Mouse (Mus musculus) ZHBTc4 (cell line): ENCODE data around the gene A330070K13Rik.
A peak's percentile ranks its signal among the peaks of the same experiment; 100 is the strongest.

Experiments
- DNase-seq: peaks from one replicate; pipeline ENCODE4 v3.0.0-alpha.2; 2011; ENCODE audit warnings: low read depth, low spot score

The A330070K13Rik gene

DNA sequence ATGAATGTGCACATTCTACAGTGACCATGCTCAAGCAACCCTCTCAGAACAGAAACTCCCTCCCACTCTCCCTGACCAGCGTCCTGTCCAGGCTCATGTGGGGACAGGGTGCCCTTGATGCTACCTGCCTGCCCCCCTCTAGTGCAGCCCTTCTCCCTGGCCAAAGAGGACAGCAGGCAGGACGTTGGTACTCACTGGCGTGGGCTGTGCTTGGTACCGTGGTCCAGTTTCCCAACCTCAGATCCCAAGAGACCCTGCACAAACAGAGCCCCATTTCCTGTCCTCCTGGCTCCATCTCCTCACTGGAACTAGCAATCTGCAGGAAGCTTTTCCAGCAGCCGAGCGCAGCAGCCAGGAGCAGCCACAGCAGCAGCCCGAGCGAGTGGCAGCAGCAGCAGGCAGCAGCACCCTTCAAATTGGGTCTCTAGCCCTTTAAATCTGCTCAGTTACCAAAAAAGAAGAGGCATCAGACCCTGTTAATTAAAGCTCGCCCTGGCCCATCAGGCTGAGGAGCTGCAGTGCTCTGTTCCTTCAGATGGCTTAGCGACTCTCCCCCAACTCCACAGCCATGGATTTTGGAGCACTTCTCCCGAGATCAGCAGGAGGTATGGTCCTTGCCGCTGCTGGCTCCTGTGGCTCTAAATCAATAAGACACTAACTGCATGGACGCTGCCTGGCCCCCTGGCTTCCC is at the start of gene A330070K13Rik:
TSS of gene A330070K13Rik (minus strand) at position 410 of the 691 bp plus-strand sequence.
- DNase-seq: no peak

DNA sequence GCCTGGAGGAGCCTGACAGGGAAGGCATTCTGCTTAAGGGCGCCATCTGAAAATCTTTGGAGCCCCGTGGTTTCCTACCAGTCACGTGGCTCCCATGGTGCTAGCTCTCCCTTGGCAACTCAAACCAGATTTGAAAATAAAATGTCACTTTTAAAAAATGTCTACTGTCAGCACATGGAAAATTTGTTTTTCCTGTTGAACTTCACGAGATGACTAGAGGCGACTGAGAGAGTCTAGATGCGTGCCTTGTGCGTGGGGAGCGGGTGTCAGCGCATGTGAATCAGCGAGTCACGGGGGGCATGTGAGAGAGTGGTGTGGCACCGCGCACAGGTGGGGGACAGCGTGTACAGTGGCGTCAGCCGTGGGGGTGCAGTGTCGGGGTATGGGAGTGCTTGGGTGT is 27.1 kb upstream of the A330070K13Rik start:
- no peak for DNase-seq

DNA sequence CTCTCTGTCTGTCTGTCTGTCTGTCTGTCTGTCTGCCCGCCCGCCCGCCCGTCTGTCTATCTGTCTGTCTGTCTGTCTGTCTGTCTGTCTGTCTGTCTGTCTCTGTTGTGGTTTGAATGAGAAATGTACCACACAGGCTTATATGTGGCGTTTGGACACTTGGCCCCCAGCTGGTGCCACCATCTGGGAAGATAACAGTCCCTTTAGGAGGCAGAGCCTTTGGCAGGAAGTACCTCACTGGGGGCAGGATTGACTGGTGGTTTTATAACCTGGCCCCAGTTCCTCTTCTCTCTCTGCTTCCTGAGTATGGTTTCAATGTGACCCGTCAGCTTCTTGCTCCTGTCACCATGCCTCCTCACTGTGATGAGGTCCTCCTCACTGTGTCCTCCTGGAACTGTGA is 25.3 kb upstream of the A330070K13Rik start:
- DNase-seq: no peak

DNA sequence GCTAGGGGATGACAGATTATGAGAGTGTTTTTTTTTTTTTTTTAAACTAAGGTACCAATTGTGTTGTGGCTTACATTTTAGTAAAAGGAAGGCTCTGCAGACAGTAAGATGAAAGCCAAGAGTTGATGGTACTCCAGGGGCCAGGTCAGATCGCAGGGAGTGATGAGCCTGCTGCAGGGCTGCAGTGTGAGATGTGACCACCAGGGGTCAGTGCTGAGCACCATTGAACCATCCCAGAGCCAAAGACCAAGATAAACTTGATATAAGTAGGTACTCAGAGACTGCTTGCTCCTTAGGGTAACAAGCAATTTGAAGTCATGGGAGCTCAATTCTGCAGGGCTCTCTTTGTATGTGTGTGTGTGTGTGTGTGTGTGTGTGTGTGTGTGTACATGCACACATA is 20.8 kb upstream of the A330070K13Rik start:
- DNase-seq: peak; percentile 65

DNA sequence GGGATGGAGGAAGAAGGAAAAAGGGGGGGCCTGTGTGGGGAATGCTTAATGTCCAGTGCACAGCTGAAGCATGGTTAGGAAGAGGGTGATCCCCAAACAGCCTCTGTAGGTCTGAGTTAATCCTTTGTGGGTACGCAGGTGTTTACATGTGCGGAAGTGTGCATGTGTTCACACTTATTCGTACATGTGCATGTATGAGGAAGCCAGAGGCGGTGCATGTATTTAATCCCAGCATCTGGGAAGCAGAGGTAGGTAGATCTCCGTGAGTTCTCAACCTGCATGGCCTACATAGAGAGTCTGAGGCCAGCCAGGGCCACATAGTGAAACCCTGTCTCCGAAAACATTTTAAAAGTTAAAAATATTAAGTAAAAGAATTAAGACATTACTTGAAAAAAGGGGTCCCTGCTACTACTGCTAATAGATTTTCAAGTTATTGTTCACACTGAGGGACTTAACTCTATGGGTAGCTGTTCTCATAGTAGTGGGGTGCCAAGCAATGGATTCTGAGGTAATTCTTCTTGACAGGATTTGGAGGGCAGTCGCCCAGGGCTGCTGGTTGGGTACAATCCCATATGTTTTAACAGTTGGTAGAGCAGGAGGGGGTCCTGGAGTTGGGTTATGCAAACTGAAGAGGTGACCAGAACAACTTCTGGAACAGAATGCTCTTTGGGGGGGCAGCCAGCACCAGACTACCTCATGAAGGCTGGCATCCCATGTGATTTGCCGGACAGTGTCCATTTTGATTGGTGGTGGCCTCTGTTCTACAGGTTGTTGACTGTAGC is 15.9 kb upstream of the A330070K13Rik start:
- DNase-seq: no peak

DNA sequence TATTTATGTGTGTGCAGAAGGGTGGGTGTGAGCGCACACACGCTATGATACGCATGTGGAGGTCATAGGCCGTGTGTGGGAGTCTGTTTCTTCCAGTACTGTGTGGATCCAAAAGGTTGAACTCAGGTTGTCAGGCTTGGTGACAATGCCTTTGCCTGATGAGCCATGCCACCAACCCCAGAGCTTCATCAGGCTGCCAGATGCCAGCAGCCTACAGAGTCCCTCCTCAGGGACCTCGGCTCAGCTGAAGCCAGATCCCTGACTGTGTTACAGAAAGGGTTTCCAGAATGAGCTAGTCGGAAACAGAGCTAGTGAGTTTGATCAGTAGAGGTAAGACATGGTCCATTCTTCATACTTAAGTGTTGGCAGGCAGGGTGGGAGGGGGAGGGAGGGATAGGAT is 10.7 kb upstream of the A330070K13Rik start:
- no peak for DNase-seq

DNA sequence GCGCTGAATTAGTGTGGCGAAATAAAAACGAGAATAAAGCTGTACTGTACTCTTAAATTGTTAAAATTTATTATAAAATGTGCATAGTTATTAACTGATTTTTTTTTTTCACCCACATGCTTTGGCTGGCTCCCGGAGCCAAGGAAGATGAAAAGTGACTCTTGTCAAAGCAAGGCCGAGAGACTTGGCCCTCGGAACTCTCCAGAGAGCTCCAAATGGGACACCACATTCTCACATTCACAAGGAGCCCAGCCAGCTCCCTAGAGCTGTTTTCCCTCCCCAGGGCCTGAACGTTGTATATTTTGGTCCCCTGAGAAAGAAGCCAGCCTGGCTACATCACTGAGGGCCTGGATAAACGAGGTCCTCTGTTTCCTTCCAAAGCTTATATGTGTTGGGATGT is 10.0 kb upstream of the A330070K13Rik start:
- DNase-seq: no peak

DNA sequence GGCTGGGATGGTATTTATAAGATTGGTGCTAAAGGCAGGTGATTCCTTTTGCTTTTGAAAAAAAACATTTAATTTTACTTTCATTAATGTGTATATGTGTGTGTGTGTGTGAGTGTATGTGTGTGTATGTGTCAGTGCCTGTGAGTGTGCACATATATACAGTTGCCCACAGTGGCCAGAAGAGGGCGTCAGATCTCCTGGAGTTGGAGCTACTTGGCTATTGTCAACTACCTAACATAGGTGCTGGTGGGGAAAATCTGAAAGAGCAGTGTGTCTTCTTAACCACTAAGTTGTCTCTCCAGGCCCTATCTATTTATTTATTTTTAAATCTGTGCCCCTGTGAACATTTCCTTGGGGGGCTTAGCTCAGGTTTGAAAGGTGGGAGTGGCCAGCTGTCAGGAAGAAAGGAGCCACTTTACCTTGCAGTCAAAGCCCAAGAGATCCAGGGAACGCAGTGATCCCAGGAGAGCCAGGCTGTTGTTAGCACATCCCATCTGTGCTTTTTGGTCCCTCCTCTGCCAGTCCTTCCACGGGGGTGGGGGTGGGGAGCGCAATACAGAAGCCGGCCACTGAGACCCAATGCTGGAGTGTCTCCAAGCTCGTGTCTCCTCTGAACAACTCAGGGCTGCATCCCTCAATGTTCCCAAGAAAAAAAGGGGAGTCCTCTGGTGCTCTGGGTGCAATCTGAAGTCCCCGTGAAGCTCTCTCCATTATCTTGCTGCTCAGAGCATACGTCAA is 9.4 kb upstream of the A330070K13Rik start:
- peak; percentile 9 for DNase-seq

DNA sequence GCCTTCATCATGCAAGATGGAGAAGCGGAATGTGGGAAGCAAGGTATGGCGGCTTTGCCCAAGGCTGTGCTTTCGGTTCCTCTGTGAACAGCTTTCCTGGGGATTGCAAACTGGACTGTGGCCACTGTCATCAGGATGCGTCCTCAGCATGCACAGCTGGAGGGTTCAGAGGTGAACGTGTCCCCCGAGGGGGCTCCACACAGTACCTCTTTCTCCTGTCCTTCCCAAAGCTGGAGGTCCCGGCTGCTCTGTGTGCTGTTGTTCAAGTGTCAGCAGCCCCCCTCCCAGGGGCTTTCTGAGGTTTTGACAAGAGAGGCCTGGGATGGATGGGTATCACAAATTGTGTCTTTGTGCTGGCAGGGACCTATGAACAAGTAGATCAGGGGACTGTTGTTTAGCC is 2.0 kb upstream of the A330070K13Rik start:
- DNase-seq: no peak

DNA sequence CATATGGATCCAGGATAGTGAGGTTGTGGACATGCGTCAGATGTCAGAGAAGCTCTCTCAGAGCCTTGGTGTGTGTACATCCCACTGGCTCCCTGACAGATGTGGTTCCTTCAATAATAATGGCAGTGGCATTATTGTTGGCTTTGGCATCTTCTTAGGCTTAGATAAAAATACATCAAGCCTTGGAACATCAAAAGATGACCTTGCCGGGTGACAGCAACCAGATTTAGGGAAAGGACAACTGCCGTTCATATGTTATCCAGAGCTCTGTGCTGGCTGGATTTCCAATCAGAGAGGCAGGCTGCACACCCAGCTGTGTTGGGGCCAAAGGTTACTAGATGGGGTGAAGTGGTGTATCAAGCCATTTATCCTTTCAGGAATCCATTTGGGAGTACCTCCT is 9.0 kb downstream of the A330070K13Rik start:
- DNase-seq: no peak

DNA sequence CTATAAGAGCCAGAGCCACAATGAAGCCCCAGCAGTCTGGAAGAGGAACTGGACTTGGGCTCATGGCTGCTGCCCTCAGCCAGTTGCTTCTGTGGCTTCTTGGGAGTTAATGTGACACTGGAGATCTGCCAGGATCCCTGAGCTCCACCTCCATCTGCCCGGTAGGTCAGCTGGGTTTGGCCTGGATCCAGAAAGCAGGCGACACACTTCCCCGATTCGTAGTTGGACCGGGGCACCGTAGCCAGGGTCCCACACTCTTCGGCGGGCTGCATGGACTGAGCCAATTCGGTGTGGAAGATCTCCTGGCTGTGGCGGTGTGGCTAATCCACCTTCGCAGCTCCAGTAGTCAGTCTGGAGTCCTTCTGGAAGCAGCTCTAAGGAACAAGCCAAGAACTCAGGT is 15.2 kb downstream of the A330070K13Rik start, which contains the start of gene Caln1:
TSS of gene Caln1 (plus strand) at position 219 of the 400 bp plus-strand sequence.
- peak; percentile 25 for DNase-seq

DNA sequence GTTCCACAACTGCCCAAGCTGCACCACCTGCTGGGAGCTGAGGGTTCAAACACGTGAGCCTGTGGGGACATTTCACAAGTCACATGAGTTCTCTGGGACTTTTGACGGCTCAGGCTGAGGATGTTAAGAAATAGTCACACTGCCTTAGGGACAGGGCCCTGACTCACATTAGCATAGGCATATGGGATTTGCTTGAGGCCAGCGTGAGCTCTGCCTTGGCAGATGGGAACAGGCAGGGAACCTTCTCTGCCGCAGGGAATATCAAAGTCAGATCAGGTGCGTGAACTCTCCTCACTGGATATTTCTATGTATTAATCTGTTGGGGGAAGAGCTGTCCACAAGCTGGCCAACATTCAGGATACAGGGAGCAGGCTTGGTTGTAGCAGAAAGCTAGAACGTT is 16.2 kb downstream of the A330070K13Rik start:
- no peak for DNase-seq

DNA sequence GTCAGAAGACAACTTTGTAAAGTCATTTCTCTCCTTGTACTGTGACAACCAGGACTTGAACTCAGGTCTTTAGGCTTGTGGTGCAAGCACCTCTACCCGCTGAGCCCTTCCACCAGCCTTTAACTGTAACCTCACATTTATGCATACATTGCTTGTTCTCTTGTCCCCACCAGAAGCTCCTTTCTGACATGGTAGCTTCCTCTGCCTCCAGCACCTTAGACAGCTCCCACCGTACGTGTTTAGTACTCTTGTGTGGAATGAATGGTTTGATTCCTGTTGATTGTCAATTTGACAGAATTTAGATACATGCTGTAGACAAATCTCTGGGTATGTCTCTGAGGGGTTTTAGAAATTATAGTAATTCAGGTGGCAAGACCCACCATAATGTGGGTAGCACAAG is 20.7 kb downstream of the A330070K13Rik start:
- peak; percentile 80 for DNase-seq

DNA sequence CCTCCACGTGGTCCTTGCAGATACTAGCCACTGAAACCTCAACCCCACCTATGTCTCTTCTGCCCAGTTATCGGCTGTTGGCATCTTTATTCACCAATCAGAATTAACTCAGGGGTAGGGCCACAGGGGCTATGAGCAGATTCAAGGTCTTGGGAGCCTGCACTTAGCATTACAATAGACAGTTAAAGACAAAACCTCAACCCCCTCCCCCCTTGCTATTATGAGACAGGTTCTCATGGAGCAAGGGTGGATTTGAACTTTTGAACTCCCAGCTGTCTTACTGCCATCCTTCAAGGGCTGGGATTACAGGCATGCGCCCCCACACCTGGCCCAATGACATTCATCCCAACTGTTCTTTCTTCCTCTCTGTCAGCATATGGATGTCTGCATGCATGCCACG is 21.3 kb downstream of the A330070K13Rik start:
- peak; percentile 81 for DNase-seq

DNA sequence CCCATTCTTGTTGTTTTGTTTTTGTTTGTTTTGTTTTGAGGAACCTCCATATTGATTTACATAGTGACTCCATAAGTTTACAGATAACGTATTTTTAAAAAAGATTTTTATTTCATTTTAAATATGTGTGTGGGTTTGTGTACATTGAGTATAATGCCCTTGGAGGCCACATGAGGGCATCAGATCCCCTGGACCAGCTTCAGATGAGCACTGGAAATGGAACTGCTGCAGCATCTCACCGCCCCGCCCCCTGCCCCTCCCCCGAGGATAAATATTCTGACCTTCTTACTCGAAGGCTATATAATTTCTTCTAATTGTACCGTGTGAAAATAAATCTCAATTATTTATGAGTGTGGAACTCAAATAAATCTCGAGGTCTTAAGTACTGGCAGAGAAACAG is 29.2 kb downstream of the A330070K13Rik start:
- DNase-seq: no peak

DNA sequence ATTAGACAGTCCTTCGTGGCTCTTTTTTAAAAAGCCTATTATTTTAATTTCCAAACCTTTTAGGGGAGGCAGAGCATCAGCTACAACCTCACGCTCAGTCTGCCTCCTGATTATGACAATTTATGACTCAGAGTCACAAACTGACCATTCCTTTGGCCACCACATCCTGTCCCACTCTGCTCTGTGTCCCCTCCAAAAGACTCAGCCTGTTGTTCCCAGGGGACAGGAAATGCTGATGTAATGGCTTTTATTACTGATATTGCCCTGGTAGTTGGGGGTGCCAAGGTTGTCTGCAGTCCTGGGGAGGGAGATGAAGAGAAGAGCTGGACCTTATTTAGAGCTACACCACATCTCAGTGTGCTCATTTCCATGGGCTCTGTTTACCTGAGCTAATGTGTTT is 38.6 kb downstream of the A330070K13Rik start:
- no peak for DNase-seq

DNA sequence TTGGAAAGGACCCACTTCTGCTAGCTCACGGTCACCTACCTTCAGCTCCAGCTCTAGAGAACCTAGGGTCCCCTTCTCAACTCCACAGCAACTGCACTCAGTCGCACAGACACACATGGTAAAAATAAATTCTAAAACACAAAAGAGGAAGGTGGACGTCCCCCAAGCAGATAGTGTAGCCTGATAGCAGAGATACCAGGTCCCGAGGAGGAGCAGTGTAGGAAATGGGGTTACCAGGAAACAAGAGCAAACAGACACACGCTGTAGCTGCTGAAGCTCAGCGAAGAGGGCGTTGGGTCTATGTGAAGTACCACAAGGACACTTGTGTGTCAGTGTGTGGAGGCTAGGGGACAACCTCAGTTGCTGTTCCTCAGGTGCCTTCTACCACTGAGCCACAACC is 39.4 kb downstream of the A330070K13Rik start:
- no peak for DNase-seq

DNA sequence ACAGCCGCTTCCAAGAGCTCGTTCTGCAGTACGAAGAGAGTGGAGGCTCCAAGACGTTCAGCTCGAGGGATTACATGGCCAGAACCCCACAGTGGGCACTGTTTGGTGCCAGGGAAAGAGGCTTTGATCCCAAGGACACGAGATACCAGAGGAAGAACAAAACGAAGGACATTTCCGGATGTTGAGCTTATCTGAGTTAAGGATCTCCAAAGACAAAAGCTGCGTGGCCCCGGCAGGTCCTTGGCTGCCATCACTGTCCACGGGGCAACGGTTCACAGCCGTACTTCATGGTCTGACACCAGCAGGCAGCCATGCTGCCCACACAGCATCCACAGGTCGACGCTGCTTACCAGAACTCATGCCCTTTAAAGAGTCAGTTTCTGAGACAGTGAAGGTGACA is 43.8 kb downstream of the A330070K13Rik start:
- DNase-seq: no peak

DNA sequence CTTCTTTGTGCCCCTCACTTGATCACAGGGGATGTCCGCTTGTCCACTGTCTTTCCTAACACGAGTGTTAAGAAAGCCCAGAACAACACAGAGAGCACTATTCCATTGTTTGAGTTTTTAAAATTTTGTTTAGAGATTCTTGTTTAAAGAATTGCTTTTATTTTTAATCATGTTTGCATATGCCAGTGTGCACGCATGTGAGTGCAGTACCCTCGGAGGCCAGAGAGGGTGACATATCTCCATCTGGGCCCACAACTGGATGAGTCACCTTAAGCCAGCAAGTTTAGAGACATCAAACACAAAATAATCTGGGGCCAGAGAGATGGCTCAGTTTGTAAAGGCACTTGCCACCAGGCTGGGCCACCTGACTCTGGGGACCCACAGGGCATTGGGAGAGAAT is 49.0 kb downstream of the A330070K13Rik start:
- DNase-seq: peak; percentile 30

DNA sequence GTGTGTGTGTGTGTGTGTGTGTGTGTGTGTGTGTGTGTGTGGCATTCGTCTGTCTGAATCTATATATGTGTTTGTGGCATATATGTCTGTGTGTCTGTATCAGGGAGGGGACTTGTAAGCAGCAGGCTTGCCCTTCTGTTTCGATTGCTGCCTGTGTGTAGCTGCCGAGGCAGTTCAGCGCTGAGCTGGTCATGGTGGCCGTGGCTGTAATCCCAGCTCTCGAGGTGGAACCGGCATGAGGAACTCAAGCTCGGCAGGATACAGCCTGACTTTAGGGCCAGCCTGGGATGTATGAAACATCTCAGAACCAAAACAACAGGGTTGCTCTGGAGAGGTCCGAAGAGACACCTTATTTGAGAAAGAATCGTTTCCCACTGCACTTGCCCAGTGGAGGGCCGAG is 50.5 kb downstream of the A330070K13Rik start:
- DNase-seq: no peak

DNA sequence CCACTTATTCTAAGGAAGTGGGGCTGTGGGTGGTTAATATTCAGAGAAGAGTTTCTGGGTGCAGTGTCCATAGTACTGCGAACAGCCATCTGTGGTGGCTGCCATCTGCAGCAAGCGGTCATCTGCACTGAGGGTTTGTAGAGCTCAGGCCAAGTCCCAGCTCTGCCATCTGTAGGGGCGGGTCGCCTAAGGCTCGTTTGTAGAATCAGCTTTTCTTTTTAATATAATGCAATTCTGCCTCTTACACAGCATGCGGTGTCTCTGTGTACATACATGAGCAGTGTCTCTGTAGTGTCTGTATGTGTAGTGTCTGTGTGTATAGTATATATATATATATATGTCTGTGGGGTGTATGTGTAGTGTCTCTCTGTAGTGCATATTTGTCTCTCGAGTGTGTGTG is 50.9 kb downstream of the A330070K13Rik start:
- no peak for DNase-seq

DNA sequence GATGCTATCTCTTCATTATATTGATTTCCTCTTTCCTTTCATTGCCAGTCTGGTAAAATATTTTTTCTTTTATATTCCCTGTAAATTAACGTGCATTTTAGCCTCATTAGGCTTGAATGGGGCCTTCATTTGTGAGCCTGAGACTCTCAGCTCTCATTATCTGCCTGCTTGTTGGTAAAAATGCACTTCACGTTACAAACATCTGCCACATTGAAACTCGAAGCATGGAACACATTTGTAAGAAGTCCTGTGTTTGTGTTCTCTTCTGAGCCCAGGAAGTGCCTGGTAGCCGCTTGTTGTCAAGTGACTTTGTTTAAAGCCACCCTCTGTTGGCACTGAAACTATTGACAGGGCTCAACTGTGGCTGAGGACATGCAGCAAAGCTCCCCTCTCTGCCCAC is 53.2 kb downstream of the A330070K13Rik start:
- DNase-seq: no peak
